Mouse (Mus musculus): Measurements from ENCODE around the gene Kcnq1.

The Kcnq1 gene

GRCm38 (mm10) chr7:143328185-143328915, 222.2 kb downstream of the Kcnq1 start:
- DNase-seq, result no peak

DNA sequence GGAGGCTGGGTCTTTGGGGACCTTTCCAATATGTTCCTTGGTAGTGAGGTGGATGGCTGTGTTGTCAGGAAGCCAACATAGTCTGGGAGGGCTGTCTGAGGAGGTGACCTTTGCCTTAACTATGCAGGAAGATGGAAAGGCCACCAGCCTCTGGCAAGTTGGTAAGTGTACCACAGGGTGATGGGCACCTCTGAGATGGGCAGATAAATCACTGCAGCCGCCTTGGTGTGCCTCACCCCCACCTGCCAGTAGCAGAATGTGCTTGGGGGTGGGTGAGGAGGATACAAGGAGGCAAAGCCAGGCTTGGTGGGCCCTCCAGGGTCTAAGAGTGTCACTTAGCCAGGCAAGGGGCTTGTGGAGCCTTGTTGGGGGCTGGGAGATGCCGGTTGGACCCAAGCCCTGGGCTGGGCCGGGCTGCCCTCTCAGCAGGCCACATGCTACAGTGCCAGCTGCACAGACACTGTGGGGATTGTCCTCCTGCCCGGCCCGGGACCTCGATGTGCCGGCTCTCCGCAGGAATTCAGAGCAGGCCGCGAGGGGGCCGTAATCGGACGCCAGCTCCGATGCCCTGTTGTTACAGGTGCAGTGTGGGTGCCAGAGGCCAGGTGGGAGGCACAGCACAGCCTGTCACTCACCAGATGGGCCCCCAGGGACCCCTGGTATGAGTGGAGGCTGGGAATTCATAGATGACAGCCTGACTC, 223.1 kb downstream of the Kcnq1 start:
- no peak for DNase-seq

DNA sequence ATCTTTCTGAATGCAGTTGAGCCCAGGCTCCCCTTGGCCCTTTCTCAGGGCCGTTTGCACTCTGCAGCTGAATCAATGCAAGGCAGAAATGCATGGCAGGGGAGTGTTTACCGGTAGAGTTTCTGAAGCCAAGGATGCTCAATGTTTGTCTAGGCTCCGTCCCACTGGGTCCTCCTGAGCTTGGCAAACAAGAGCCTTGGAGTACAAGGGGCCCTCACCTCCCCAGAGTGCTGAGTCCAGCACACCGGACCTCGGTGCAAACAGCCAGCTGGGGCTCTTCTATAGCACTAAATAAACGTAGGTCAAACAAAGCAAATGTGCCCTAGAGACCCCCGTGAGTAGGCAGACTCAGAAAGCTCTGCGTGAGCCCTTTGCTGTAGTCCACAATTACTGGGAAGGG, 226.9 kb downstream of the Kcnq1 start:
- no peak for DNase-seq

DNA sequence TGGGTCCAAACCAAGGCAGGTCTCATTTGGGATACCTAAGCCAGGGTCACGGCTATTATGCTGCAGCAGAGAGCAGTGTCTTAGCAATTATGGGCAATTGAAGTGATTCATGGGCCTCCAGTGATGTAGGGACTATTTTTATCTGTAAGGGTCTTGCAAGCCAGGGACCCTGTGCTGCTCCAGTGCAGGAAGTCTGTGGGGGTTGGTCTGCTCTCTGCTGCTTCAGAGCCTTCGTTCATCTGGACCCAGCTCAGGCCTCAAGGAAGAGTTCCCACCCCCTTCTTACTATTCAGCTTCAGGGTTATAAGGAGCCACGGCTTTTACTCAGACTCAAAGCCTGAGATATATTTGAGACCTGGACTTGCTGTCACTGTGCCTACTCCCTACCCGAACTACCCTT, 227.4 kb downstream of the Kcnq1 start:
- DNase-seq, result no peak

DNA sequence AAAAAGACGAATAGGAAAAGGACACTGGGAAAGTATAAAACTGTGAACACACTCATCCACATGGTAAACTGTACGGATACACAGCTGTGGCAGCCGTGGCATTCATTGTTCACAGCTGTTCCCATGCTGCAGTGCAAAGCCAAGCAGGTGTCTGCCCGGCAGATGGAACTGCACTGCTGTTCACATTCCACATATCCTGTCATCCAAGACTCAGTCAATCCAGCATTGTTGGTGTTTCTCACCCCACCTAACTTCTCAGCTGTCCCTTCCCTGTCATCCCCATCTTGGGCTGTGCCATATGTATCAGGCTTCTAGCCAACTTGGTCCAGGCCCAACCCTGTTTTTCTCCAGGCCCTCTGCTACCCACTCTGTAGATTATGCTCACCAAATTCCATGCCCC, 232.5 kb downstream of the Kcnq1 start:
- no peak for DNase-seq

- DNase-seq, result no peak
These were observed 234.6 kb downstream of the Kcnq1 start for GRCm38 (mm10) chr7:143340601-143341281.

- no peak for DNase-seq
These were observed 235.3 kb downstream of the Kcnq1 start for GRCm38 (mm10) chr7:143341301-143341980.

- DNase-seq, result peak; percentile 35
These were observed 237.7 kb downstream of the Kcnq1 start for GRCm38 (mm10) chr7:143343781-143344306.

GRCm38 (mm10) chr7:143349287-143349686, 243.1 kb downstream of the Kcnq1 start:
- no peak for DNase-seq

GRCm38 (mm10) chr7:143349848-143350247, 243.7 kb downstream of the Kcnq1 start:
- no peak for DNase-seq

GRCm38 (mm10) chr7:143355831-143356230, 249.7 kb downstream of the Kcnq1 start:
- DNase-seq, result no peak

DNA sequence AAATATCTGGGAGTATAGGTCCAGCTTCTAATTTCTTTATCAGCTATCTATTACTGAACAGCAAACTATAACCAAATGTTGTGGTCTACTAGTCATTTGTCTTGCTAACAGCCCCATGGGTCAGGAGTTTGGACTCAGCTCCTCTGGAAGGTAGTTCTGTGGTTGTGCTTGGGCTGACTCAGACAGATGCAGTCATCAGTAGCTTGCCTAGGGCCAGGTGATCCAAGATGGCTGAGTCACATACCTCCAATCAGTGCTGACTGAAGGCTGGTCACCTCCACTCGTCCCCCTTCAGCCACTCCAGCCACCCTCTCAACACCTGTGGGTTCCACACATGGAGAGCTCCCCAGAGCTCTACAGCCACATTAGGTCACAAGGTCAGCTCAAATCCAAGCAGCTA, 250.9 kb downstream of the Kcnq1 start:
- DNase-seq, result peak; percentile 17

DNA sequence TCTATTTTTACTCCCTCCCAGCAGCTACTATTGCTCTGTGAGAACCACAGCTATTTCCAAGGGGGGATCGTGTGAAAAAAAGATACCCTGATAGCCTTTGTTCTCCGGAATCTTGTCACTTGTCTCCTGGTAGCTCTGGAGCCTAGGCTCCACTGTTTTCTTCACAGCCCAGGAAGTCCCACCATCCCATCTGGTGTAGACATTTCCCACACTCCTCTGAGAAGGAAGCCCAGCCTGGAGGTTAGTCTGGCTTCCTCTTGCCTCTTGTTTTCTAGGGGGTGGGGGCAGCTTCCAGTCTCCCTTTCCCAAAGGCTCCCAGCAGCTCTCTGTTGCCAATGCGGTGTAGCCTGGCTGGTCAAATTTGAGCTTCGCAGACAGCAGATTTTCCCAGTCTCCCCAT, 251.7 kb downstream of the Kcnq1 start:
- no peak for DNase-seq

DNA sequence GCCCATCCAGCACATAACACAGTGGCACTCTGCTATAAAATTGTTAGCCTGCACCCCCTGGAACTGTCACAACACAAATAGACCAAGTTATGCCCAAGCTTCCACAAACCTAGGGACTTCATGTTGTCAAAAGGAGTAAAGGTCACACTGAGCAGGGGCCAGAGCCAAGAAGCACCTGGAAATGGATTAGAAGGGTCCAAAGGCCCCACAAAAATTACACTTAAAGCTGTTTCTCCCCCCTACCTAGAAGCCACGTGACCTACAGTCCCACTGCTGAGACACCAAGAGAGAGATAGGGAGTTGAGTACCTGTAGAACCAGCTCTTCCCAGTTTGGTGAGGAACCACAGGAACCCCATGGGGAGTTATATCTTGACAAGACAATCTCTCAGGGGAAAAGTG, 253.6 kb downstream of the Kcnq1 start:
- no peak for DNase-seq

DNA sequence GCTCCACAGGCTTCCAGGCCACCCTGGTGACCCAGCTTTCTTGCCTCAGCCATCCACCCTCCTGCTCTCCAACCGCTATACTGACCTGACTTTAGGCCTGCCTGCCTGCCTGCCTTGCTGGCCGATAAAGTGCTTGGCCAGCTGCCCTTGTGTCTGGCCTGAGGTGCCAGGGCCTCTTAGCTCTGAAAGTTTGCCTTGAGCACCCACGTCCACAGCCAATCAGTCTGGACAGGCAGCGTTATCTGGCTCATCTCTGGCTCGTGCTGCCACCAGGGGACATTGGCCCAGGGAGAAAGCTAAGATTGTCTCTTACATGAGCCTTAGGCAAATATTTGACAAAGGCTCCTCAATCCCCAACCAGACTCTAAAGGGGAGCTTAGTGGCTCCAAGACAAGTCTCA, 254.6 kb downstream of the Kcnq1 start:
- DNase-seq, result peak; percentile 25

DNA sequence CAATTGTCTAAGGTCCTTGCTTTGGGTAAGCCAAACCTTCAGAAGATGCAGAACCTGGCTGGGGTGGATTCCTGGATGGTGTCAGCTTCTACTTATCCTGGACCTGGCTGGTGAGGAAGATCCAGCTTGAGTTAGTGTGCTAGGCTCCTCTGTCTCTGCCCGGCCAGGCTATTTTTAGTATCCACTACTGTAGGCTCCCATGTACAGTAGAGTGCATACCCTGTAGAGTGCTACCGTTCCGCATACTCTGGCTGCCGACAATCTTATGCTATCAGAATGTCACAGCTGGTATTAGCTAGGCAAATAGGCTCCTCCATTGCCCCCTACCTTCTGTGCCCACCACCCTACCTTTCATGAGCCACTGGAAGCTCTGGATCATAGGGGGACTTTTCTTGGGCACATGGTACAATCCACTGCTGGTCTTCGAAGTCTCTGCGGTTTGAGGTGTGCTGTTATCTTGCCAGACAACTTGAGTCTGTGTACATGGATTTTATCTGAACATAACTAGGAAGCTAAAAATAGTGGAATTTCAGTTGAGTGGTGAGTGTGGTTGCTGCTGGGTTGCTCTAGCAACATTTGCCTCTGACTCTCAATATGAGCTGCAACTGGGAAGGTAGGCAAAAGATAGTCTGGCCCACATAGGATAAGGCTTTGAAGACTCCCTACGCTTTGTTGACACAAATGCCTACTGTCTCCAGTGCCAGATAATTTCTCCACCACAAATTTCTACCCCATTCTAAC, 258.1 kb downstream of the Kcnq1 start:
- DNase-seq, result no peak

DNA sequence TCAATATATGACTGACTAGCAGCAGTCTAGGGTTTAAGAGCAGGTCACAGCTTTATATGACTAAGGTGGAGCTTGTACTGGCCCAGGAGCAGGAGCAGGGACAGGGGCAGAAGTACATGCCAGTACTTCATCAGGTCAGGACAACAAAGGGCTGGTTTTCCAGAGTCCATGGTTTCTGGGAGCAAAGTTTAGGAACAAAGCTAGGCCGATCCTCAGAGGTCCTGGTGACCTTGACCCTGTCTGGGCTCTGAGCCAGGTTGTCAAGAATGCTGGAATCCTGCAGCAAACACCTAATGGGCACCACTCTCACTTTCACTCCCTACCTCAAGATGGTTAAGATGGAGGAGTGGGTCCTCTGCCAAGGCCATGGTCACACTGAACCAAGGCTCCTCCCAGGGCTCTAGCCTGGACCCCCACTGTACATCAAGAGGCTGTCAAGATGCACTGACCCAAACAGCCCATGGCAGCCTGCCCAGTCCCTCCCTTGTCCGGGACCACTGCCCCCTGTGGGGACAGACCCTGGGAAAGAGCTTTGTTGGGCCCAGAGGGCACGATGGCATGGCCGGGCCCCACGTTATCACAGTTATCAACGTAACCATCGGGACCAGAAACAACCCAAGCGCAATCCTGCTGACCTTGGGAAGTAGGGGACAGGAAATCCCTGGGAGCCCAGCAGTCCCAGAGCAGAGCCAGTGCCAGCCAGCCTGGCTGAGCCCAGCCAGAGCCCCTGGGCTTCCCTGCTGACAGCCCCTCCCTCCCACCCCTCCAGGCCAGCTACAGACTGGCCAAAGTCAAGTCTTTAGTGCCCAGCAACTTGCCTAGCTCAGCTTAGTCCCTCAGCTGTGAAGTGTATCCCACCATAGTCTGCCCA, 259.0 kb downstream of the Kcnq1 start:
- no peak for DNase-seq

GRCm38 (mm10) chr7:143367366-143368266, 261.5 kb downstream of the Kcnq1 start:
- peak; percentile 18 for DNase-seq

DNA sequence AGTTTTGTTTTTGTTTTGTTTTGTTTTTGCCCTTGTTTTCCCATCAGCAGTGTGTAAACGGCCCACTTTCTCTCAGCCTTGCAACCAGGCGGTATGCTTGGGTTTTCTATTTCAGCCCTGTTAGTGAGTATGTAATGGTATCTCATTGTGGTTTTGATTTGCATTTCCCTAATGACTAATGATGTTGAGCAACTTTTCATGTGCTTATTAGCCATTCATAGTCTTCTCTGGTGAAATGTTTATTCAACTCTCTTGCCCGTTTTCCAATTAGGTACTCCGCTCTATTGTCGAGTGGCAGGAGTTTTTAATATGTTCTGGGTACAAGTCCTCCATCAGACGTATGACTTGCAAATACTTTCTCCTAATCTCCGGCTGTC, 262.1 kb downstream of the Kcnq1 start:
- no peak for DNase-seq

DNA sequence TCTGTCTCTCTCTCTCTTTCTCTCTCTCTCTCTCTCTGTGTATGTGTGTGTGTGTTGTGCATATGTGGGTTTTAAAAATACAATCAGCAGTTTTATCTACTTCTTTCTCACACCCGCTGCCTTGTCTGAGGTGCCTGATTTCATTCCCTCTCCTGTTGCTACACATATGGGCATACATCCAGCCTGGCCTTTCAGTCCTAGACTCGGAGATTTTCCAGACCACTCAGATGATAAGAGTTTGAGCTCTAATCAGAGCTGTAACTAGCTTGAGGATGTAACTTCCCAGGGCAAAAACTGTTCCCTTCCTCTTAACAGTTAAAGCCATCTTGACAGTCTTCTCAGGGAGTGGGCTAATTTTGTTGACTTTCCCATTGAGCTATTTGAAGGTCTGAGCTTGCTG, 265.2 kb downstream of the Kcnq1 start:
- no peak for DNase-seq

Measured in lung, postnatal 14 days (tissue).